Mouse (Mus musculus) embryonic fibroblast, embryonic 13.5 days (primary cell): ENCODE data around the gene Hcn3.

Experiments
- CTCF ChIP-seq: IDR thresholded peaks from 2 replicates; pipeline ENCODE4 v1.5.1; 2011; ENCODE audit warnings: mild to moderate bottlenecking, control low read depth, low read length, moderate library complexity, borderline replicate concordance; ENCODE audit not compliant: insufficient read depth
- POLR2A ChIP-seq: IDR thresholded peaks from 2 replicates; pipeline ENCODE4 v1.6.1; 2011; ENCODE audit warnings: low read depth, mild to moderate bottlenecking, control low read depth, low read length, moderate library complexity

DNA sequence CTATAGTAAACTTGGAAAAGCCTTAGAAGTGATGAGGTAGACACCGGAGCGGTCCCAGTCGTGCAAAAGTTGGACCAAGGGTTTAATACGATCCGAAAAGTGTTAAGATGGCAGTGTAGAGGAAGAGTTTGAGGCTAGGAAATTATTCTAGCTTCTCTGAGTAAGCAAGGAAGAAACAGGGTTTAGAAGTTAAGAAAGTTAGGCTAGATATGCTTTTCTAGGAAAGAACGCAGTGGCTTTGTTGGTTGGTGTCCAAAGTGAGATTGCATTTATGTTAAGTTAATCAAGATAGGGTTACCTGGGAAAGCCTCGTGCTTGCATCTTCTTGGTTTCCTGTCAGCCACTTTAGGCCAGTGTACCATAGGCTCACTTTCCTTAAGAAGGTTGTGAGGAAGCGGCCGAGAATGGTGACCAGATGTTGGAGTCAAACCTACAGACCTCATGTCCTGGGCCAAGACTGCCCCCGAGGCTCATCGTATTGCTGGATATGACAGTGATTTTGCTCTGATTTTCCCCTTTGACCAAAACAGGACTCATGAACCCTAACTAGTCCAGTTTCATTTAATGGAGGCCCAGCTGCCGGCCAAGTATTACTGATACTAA is 5.4 kb upstream of the Hcn3 start:
- TF ChIP-seq CTCF (no peak), POLR2A (no peak)
